Mouse (Mus musculus) midbrain, embryonic 16.5 days (tissue): Measurements from ENCODE around the gene Rapgef2. TPM values are rescaled to one million over a fixed set of nuclear protein-coding genes. Genes with fewer than 3 reads are reported as not detected.
A peak's percentile ranks its signal among the peaks of the same experiment; 100 is the strongest.

Experiments used
- ATAC-seq: fragments of 200-750 bp; cut with Nextera tagmentation; 2 replicates; pipeline ENCODE4 v1.8.0; 2017; ENCODE audit warnings: moderate TSS enrichment
- H3K27ac ChIP-seq: fragments of 300-500 bp; sonication (generic); 2 replicates; pipeline ENCODE4 v1.5.1; 2014; ENCODE audit warnings: mild to moderate bottlenecking, low read length, mixed read lengths
- H3K27me3 ChIP-seq: fragments of 300-500 bp; sonication (generic); 2 replicates; pipeline ENCODE4 v1.6.1; 2014; ENCODE audit warnings: low read depth, low read length, mixed read lengths; ENCODE audit not compliant: control insufficient read depth, insufficient read depth
- H3K36me3 ChIP-seq: fragments of 300-500 bp; sonication (generic); 2 replicates; pipeline ENCODE4 v1.6.1; 2014; ENCODE audit warnings: mild to moderate bottlenecking, low read length, moderate library complexity, mixed read lengths; ENCODE audit not compliant: control insufficient read depth, insufficient read depth
- H3K4me1 ChIP-seq: fragments of 300-500 bp; sonication (generic); 2 replicates; pipeline ENCODE4 v1.6.1; 2014; ENCODE audit warnings: mild to moderate bottlenecking, low read length, mixed read lengths; ENCODE audit not compliant: control insufficient read depth, insufficient read depth
- H3K4me2 ChIP-seq: fragments of 300-500 bp; sonication (generic); 2 replicates; pipeline ENCODE4 v1.6.1; 2014; ENCODE audit warnings: mild to moderate bottlenecking, low read length, mixed read lengths
- H3K4me3 ChIP-seq: fragments of 300-500 bp; sonication (generic); 2 replicates; pipeline ENCODE4 v1.5.1; 2014; ENCODE audit warnings: low read depth, mild to moderate bottlenecking, low read length, moderate library complexity, mixed read lengths
- H3K9ac ChIP-seq: fragments of 300-500 bp; sonication (generic); 2 replicates; pipeline ENCODE4 v1.6.1; 2014; ENCODE audit warnings: low read depth, low read length, mixed read lengths
- H3K9me3 ChIP-seq: fragments of 300-500 bp; sonication (generic); replicated peaks from 2 replicates; pipeline ENCODE4 v1.6.1; 2014; ENCODE audit warnings: mild to moderate bottlenecking, low read length, mixed read lengths; ENCODE audit not compliant: control insufficient read depth, poor library complexity, severe bottlenecking
- WGBS: fragments of 180-500 bp; shearing (Covaris S2); extraction: QIAGEN DNeasy Blood & Tissue Kit; methylation state at CpG from one replicate; pipeline ENCODE4 v1.1.7; 2014; 5-methylcytosine and 5-hydroxymethylcytosine counted together
- polyA plus RNA-seq: library from polyadenylated mRNA; unstranded; fragments of >200 nt; fragmentation: Nextera tagmentation; extraction: Ambion mirVana; gene quantifications from 2 replicates; pipeline ENCODE4 v1.2.1, GENCODE M21; 2015

Gene Rapgef2
- polyA plus RNA-seq, 1 experiment from 2014 or later = 15.6 TPM

- H3K4me3 ChIP-seq = no peak overlapping the region
- H3K27me3 ChIP-seq = no peaks in the 10 kb centered on the region
- no peak overlapping the region for H3K4me2 ChIP-seq
- H3K4me1 ChIP-seq = peaks cover 2% of the 10 kb centered on the region; the same call in 1 of the 2 replicates
- H3K36me3 ChIP-seq = no peaks in the 10 kb centered on the region
- H3K9me3 ChIP-seq = no peaks in the 10 kb centered on the region
- H3K9ac ChIP-seq = no peak overlapping the region
- no peak for ATAC-seq
- no peak overlapping the region for H3K27ac ChIP-seq
- WGBS = 78% methylated on average over 9 of the region's 9 CpGs
Measured at GRCm38 (mm10) chr3:79204261-79204660, 82.1 kb downstream of the Rapgef2 start.

- H3K9me3 ChIP-seq = no peaks in the 10 kb centered on the region
- no peaks in the 10 kb centered on the region for H3K27me3 ChIP-seq
- H3K9ac ChIP-seq = no peak overlapping the region
- no peaks in the 10 kb centered on the region for H3K36me3 ChIP-seq
- WGBS = 59% methylated on average over 5 of the region's 5 CpGs
- no peak overlapping the region for H3K4me3 ChIP-seq
- H3K4me1 ChIP-seq = peaks cover 2% of the 10 kb centered on the region; the same call in 1 of the 2 replicates
- no peak overlapping the region for H3K27ac ChIP-seq
- no peak for ATAC-seq
- no peak overlapping the region for H3K4me2 ChIP-seq
Measured at GRCm38 (mm10) chr3:79203821-79204220, 82.5 kb downstream of the Rapgef2 start.

- Histone ChIP-seq H3K36me3 (no peaks in the 10 kb centered on the region), H3K9me3 (no peaks in the 10 kb centered on the region), H3K4me1 (peaks cover 2% of the 10 kb centered on the region; the same call in 1 of the 2 replicates), H3K4me2 (no peak overlapping the region), H3K9ac (no peak overlapping the region), H3K27ac (no peak overlapping the region), H3K4me3 (no peak overlapping the region), H3K27me3 (no peaks in the 10 kb centered on the region)
- WGBS = 75% methylated on average over 3 of the region's 3 CpGs
- no peak for ATAC-seq
Measured at GRCm38 (mm10) chr3:79203178-79203577, 83.1 kb downstream of the Rapgef2 start.

GRCm38 (mm10) chr3:79202275-79203153, 83.8 kb downstream of the Rapgef2 start:
- Histone ChIP-seq H3K27ac (no peak overlapping the region), H3K9me3 (no peaks in the 10 kb centered on the region), H3K4me1 (peaks cover 2% of the 10 kb centered on the region; the same call in 1 of the 2 replicates), H3K4me2 (no peak overlapping the region), H3K9ac (no peak overlapping the region), H3K4me3 (no peak overlapping the region), H3K27me3 (no peaks in the 10 kb centered on the region), H3K36me3 (no peaks in the 10 kb centered on the region)
- ATAC-seq = peak; percentile 83
- 44% methylated on average over 11 of the region's 11 CpGs for WGBS

- no peak overlapping the region for H3K4me3 ChIP-seq
- 56% methylated on average over 6 of the region's 6 CpGs for WGBS
- H3K4me1 ChIP-seq = peaks cover 13% of the 10 kb centered on the region
- H3K27ac ChIP-seq = no peak overlapping the region
- H3K4me2 ChIP-seq = no peak overlapping the region
- H3K9me3 ChIP-seq = no peaks in the 10 kb centered on the region
- H3K27me3 ChIP-seq = no peaks in the 10 kb centered on the region
- peak; percentile 84 for ATAC-seq
- H3K9ac ChIP-seq = no peak overlapping the region
- no peaks in the 10 kb centered on the region for H3K36me3 ChIP-seq
Measured at GRCm38 (mm10) chr3:79196708-79197437, 89.4 kb downstream of the Rapgef2 start.

- H3K9me3 ChIP-seq = no peaks in the 10 kb centered on the region
- H3K4me3 ChIP-seq = no peak overlapping the region
- no peaks in the 10 kb centered on the region for H3K36me3 ChIP-seq
- H3K4me2 ChIP-seq = no peak overlapping the region
- peaks cover 14% of the 10 kb centered on the region for H3K4me1 ChIP-seq
- no peaks in the 10 kb centered on the region for H3K27me3 ChIP-seq
- no peak for ATAC-seq
- H3K27ac ChIP-seq = no peak overlapping the region
- 89% methylated on average over 9 of the region's 9 CpGs for WGBS
- H3K9ac ChIP-seq = no peak overlapping the region
Measured at GRCm38 (mm10) chr3:79195280-79195679, 91.0 kb downstream of the Rapgef2 start.

GRCm38 (mm10) chr3:79194111-79194793, 92.1 kb downstream of the Rapgef2 start:
- no peaks in the 10 kb centered on the region for H3K36me3 ChIP-seq
- H3K27me3 ChIP-seq = no peaks in the 10 kb centered on the region
- 91% methylated on average over 8 of the region's 8 CpGs for WGBS
- H3K9ac ChIP-seq = no peak overlapping the region
- H3K4me3 ChIP-seq = no peak overlapping the region
- peaks cover 14% of the 10 kb centered on the region for H3K4me1 ChIP-seq
- H3K27ac ChIP-seq = no peak overlapping the region
- no peaks in the 10 kb centered on the region for H3K9me3 ChIP-seq
- ATAC-seq = no peak
- no peak overlapping the region for H3K4me2 ChIP-seq

GRCm38 (mm10) chr3:79193001-79193400, 93.3 kb downstream of the Rapgef2 start:
- ATAC-seq = no peak

More at GRCm38 (mm10) chr3:79193001-79193400, 93.3 kb downstream of the Rapgef2 start:
- H3K4me1 ChIP-seq = peaks cover 14% of the 10 kb centered on the region
- H3K27me3 ChIP-seq = no peaks in the 10 kb centered on the region
- 0 out of 2 replicates have a peak overlapping the region, but pooled peaks have one; percentile 7 for H3K27ac ChIP-seq
- no peak overlapping the region for H3K4me2 ChIP-seq
- H3K9ac ChIP-seq = no peak overlapping the region
- no peaks in the 10 kb centered on the region for H3K9me3 ChIP-seq
- H3K4me3 ChIP-seq = no peak overlapping the region
- no peaks in the 10 kb centered on the region for H3K36me3 ChIP-seq
- WGBS = 72% methylated on average over 4 of the region's 4 CpGs
